Mouse (Mus musculus): ENCODE results near the gene Cirbp. TPM values are rescaled to one million over a fixed set of nuclear protein-coding genes. Genes with fewer than 3 reads are reported as not detected.

Gene Cirbp
- polyA plus RNA-seq, 1 experiment, result 30.9 TPM

DNA sequence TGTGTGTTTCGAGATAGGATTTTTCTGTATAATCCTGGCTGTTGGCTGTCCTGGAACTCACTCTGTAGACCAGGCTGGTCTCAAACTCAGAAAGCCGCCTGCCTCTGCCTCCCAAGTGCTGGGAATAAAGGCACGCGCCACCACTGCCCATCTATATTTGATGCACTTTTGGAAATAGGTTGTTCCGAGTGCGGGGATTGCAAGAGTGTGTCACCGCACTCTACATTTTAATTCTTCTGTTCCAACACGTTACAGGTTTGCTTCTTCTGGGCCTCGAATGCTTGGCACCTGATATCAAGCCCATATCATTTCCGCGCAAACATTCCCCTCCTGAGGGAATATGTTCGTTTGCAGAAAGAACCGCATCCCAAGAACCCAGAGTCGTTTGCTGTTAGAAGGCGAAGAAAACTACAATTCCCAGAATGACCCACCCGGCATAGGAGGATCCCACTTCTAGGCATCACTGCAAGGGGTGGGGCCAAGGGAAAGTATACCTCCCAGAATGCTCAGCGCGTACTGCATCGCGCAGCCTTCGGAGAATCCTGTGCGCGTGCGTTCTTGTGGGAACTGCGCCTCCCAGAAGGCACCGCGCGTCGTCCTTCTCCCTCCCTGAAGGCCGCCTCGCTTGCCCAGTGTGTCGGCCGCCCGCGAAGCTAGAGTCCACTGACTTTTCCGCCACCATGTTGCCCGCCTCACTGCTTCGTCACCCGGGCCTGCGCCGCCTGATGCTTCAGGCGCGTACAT lies 23.8 kb upstream of the Cirbp start:
- Histone ChIP-seq H3K79me3 (ENCODE audit: low read depth) (peaks cover 33% of the 10 kb centered on the region), H3K4me3 (ENCODE audit: insufficient read depth, poor library complexity, severe bottlenecking) (peak overlapping the region; percentile 79), H3K79me2 (ENCODE audit: control insufficient read depth, insufficient read depth) (peaks cover 49% of the 10 kb centered on the region), H3ac (ENCODE audit: control insufficient read depth, insufficient read length, low read depth) (peak overlapping the region; percentile 99), H3K27me3 (ENCODE audit: control insufficient read depth, insufficient read depth, insufficient read length) (no peaks in the 10 kb centered on the region), H3K36me3 (ENCODE audit: control insufficient read depth, insufficient read depth) (peaks cover 34% of the 10 kb centered on the region)
- no peak for TF ChIP-seq CEBPB (IDR thresholded peaks at IDR 0.05; ENCODE audit: low read depth)
- peak; percentile 94 for TF ChIP-seq MAX (IDR thresholded peaks at IDR 0.05)

DNA sequence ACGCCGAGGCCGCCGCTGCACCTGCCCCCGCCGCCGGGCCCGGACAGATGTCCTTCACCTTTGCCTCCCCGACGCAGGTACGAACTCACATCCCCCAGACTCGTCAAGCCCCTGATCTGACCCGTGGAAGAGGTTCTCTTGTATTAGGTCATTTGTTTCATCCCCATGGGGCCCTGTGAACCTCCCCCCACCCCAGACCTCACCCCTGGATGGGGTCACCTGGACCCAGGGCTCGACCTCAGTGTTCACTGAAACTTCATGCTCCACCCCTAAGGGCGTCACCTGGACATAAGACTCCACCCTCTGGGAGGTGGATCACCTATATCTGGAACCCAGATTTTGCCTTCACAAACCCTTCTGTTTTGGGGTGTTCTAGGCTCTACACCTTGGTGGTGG lies 23.3 kb upstream of the Cirbp start:
- H3K79me2 ChIP-seq (ENCODE audit: control insufficient read depth, insufficient read depth), result peaks cover 49% of the 10 kb centered on the region
- H3K27me3 ChIP-seq (ENCODE audit: control insufficient read depth, insufficient read depth, insufficient read length), result no peaks in the 10 kb centered on the region
- H3K36me3 ChIP-seq (ENCODE audit: control insufficient read depth, insufficient read depth), result peaks cover 34% of the 10 kb centered on the region
- H3K79me3 ChIP-seq (ENCODE audit: low read depth), result peaks cover 33% of the 10 kb centered on the region
- H3ac ChIP-seq (ENCODE audit: control insufficient read depth, insufficient read length, low read depth), result peak overlapping the region; percentile 99
- H3K4me3 ChIP-seq (ENCODE audit: insufficient read depth, poor library complexity, severe bottlenecking), result peak overlapping the region; percentile 79
- no peak for TF ChIP-seq USF1 (IDR thresholded peaks at IDR 0.05; ENCODE audit: low read depth)
- no peak for TF ChIP-seq CTCF (IDR thresholded peaks at IDR 0.05; ENCODE audit: control insufficient read depth, insufficient read depth, insufficient read length)
- TF ChIP-seq MYOG (IDR thresholded peaks at IDR 0.05; ENCODE audit: control insufficient read depth, extremely low read depth, insufficient read length), result no peak
- TF ChIP-seq MAX (IDR thresholded peaks at IDR 0.05), result no peak
- no peak for TF ChIP-seq FOSL1 (IDR thresholded peaks at IDR 0.05; ENCODE audit: insufficient read depth, low read length, poor library complexity, severe bottlenecking)
- TF ChIP-seq MYOD1 (IDR thresholded peaks at IDR 0.05; ENCODE audit: control insufficient read depth, insufficient read length, low read depth), result no peak
- no peak for TF ChIP-seq CEBPB (IDR thresholded peaks at IDR 0.05; ENCODE audit: low read depth)

DNA sequence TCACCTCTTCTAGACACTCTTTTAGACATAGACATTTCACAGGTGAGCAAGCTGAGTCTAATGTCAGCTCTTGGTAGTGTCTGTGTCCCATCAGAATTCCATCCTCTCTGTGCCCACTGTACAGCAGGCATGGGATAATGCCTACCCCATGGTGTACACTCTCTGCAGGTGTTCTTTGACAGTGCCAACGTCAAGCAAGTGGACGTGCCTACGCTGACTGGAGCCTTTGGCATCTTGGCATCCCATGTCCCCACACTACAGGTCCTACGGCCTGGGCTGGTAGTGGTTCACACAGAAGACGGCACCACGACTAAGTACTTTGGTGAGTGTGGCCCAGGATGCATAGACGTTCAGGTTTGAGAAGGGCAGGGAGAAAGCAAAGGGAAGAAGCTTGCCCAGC lies 22.1 kb upstream of the Cirbp start:
- peaks cover 34% of the 10 kb centered on the region for H3K36me3 ChIP-seq (ENCODE audit: control insufficient read depth, insufficient read depth)
- no peak overlapping the region for H3K4me3 ChIP-seq (ENCODE audit: insufficient read depth, poor library complexity, severe bottlenecking)

DNA sequence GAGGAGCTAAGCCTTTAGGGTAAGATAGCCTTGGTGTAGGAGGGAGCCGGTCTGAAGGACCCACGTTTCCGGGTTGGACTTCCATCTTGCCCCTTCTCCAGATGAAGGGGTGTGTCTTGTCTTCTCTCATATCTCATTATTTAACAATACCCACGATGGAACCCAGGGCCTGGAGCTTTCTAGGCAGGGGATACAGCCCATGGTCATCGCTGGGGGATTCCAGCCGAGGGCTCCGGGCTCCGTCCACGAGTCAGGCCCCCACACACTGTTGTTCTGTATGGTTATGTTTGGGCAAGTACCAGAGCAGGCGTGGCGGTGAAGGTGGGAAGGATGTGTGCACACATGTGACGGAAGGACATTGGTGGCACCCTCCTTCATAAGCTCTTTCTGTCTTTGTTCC lies 21.6 kb upstream of the Cirbp start:
- peaks cover 56% of the 10 kb centered on the region for H3K79me2 ChIP-seq (ENCODE audit: control insufficient read depth, insufficient read depth)
- H3ac ChIP-seq (ENCODE audit: control insufficient read depth, insufficient read length, low read depth), result no peak overlapping the region
- H3K79me3 ChIP-seq (ENCODE audit: low read depth), result peaks cover 33% of the 10 kb centered on the region
- no peak overlapping the region for H3K4me3 ChIP-seq (ENCODE audit: insufficient read depth, poor library complexity, severe bottlenecking)
- H3K27me3 ChIP-seq (ENCODE audit: control insufficient read depth, insufficient read depth, insufficient read length), result no peaks in the 10 kb centered on the region
- TF ChIP-seq MAX (IDR thresholded peaks at IDR 0.05) (no peak), MYOG (IDR thresholded peaks at IDR 0.05; ENCODE audit: control insufficient read depth, extremely low read depth, insufficient read length) (no peak), FOSL1 (IDR thresholded peaks at IDR 0.05; ENCODE audit: insufficient read depth, low read length, poor library complexity, severe bottlenecking) (no peak), MYOD1 (IDR thresholded peaks at IDR 0.05; ENCODE audit: control insufficient read depth, insufficient read length, low read depth) (no peak), USF1 (IDR thresholded peaks at IDR 0.05; ENCODE audit: low read depth) (no peak), CTCF (IDR thresholded peaks at IDR 0.05; ENCODE audit: control insufficient read depth, insufficient read depth, insufficient read length) (no peak), CEBPB (IDR thresholded peaks at IDR 0.05; ENCODE audit: low read depth) (no peak)
- H3K36me3 ChIP-seq (ENCODE audit: control insufficient read depth, insufficient read depth), result peaks cover 34% of the 10 kb centered on the region

More for the DNA sequence above, 22.1 kb upstream of the Cirbp start:
- H3K79me3 ChIP-seq (ENCODE audit: low read depth), result peaks cover 33% of the 10 kb centered on the region
- peaks cover 51% of the 10 kb centered on the region for H3K79me2 ChIP-seq (ENCODE audit: control insufficient read depth, insufficient read depth)
- peak overlapping the region; percentile 26 for H3ac ChIP-seq (ENCODE audit: control insufficient read depth, insufficient read length, low read depth)
- no peaks in the 10 kb centered on the region for H3K27me3 ChIP-seq (ENCODE audit: control insufficient read depth, insufficient read depth, insufficient read length)
- TF ChIP-seq USF1 (IDR thresholded peaks at IDR 0.05; ENCODE audit: low read depth) (no peak), CEBPB (IDR thresholded peaks at IDR 0.05; ENCODE audit: low read depth) (no peak), FOSL1 (IDR thresholded peaks at IDR 0.05; ENCODE audit: insufficient read depth, low read length, poor library complexity, severe bottlenecking) (no peak), MYOD1 (IDR thresholded peaks at IDR 0.05; ENCODE audit: control insufficient read depth, insufficient read length, low read depth) (no peak), CTCF (IDR thresholded peaks at IDR 0.05; ENCODE audit: control insufficient read depth, insufficient read depth, insufficient read length) (no peak), MAX (IDR thresholded peaks at IDR 0.05) (no peak), MYOG (IDR thresholded peaks at IDR 0.05; ENCODE audit: control insufficient read depth, extremely low read depth, insufficient read length) (no peak)

DNA sequence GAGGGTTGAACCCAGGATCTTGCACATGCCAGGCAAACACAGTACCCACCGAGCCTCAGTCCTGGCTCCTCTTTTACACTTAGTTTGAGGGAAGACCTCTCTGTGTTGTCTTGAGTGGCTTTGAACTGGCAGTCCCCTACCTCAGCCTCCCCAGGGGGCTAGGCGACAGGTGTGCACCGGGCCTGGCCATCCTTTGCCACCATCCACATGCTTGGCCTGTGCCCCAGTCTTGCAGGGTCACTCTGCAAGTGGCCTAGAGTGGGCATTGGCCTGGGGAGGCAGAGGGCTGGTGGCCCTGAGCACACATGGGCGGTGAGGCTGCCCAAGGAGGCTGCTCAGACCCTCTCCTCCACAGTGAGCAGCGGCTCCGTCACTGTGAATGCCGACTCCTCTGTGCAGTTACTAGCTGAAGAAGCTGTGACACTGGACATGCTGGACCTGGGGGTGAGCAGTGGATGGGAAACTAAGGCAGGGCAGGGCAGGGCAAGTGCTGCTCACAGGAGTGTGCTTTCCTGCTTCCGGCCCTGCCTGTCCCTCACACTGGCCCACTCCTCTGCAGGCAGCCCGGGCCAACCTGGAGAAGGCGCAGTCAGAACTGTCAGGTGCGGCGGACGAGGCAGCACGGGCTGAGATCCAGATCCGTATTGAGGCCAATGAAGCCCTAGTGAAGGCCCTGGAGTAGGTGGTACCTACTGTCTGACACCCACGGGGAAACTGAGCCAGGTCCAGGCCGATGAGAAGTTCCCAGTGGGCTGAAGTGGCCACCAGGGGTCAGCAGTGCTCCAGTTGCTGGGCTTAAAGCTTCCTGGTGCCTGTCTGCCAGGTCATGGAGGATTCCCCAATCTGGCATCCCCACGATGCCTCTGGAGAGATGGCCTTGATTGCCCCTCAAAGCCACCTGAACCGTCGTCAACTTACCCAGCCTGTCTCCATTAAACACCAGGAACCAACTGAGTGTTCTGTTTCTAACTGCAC lies 20.6 kb upstream of the Cirbp start:
- TF ChIP-seq USF1 (IDR thresholded peaks at IDR 0.05; ENCODE audit: low read depth), result no peak
- TF ChIP-seq CTCF (IDR thresholded peaks at IDR 0.05; ENCODE audit: control insufficient read depth, insufficient read depth, insufficient read length), result peak; percentile 85
- Histone ChIP-seq H3K27me3 (ENCODE audit: control insufficient read depth, insufficient read depth, insufficient read length) (no peaks in the 10 kb centered on the region), H3ac (ENCODE audit: control insufficient read depth, insufficient read length, low read depth) (peak overlapping the region; percentile 25), H3K36me3 (ENCODE audit: control insufficient read depth, insufficient read depth) (peaks cover 40% of the 10 kb centered on the region), H3K79me2 (ENCODE audit: control insufficient read depth, insufficient read depth) (peaks cover 66% of the 10 kb centered on the region), H3K4me3 (ENCODE audit: insufficient read depth, poor library complexity, severe bottlenecking) (no peak overlapping the region), H3K79me3 (ENCODE audit: low read depth) (peaks cover 40% of the 10 kb centered on the region)
